Mouse (Mus musculus): ENCODE results near the gene Sertad3. TPM values are rescaled to one million over a fixed set of nuclear protein-coding genes. Genes with fewer than 3 reads are reported as not detected.
A peak's percentile ranks its signal among the peaks of the same experiment; 100 is the strongest.

Sertad3 gene
- polyA plus RNA-seq, 1 experiment from 2014 or later = 20.3 TPM

DNA sequence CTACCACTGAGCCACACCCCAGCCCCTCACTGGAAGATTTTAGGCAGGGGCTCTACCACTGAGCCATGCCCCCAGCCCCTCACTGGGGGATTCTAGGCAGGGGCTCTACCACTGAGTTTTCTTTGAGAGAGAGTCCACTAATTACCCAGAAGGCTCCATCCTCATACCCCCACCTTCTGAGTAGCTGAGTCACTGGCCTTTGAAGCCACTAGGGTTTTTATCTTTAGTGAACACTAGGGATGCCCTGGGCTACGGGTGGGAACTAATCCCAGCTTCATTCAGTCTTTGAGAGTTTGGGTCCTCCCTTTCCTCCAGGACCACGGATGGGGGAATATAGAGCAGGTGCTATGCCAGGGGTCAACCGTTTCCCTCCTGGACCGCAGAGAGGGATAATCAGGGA, 15.0 kb upstream of the Sertad3 start:
- no peak overlapping the region for H3K27ac ChIP-seq (ENCODE audit: low read depth, low read length)
- H3K4me2 ChIP-seq = no peak overlapping the region
- H3K4me1 ChIP-seq (ENCODE audit: control insufficient read depth, insufficient read depth, low read length) = no peaks in the 10 kb centered on the region
- no peaks in the 10 kb centered on the region for H3K36me3 ChIP-seq (ENCODE audit: control insufficient read depth, insufficient read depth, low read length)
- H3K9me3 ChIP-seq (ENCODE audit: control insufficient read depth, low read length) = no peaks in the 10 kb centered on the region
- no peak overlapping the region for H3K4me3 ChIP-seq (ENCODE audit: low read depth, low read length)
- no peaks in the 10 kb centered on the region for H3K27me3 ChIP-seq (ENCODE audit: control insufficient read depth, insufficient read depth, low read length)
- no peak for ATAC-seq (ENCODE audit: low FRiP score)
- DNase-seq (ENCODE audit: low spot score, missing footprints) = no peak
- no peak overlapping the region for H3K9ac ChIP-seq (ENCODE audit: low read length)
- 88% methylated on average over 4 of the region's 4 CpGs for WGBS

GRCm38 (mm10) chr7:27459640-27460039, 13.9 kb upstream of the Sertad3 start:
- ATAC-seq (ENCODE audit: low FRiP score) (no peak), DNase-seq (ENCODE audit: low spot score, missing footprints) (no peak)
- 88% methylated on average over 5 of the region's 5 CpGs for WGBS
- H3K4me3 ChIP-seq (ENCODE audit: low read depth, low read length) = no peak overlapping the region
- H3K9ac ChIP-seq (ENCODE audit: low read length) = no peak overlapping the region
- no peaks in the 10 kb centered on the region for H3K36me3 ChIP-seq (ENCODE audit: control insufficient read depth, insufficient read depth, low read length)
- no peak overlapping the region for H3K27ac ChIP-seq (ENCODE audit: low read depth, low read length)
- H3K4me1 ChIP-seq (ENCODE audit: control insufficient read depth, insufficient read depth, low read length) = no peaks in the 10 kb centered on the region
- no peaks in the 10 kb centered on the region for H3K27me3 ChIP-seq (ENCODE audit: control insufficient read depth, insufficient read depth, low read length)
- no peaks in the 10 kb centered on the region for H3K9me3 ChIP-seq (ENCODE audit: control insufficient read depth, low read length)
- H3K4me2 ChIP-seq = no peak overlapping the region

- 86% methylated on average over 6 of the region's 6 CpGs for WGBS
These were observed 13.1 kb upstream of the Sertad3 start for GRCm38 (mm10) chr7:27460477-27460876.

GRCm38 (mm10) chr7:27467648-27468047, 5.9 kb upstream of the Sertad3 start:
- WGBS = 58% methylated on average over 4 of the region's 4 CpGs
- Histone ChIP-seq H3K9ac (ENCODE audit: low read length) (no peak overlapping the region), H3K27me3 (ENCODE audit: control insufficient read depth, insufficient read depth, low read length) (no peaks in the 10 kb centered on the region), H3K4me2 (no peak overlapping the region), H3K27ac (ENCODE audit: low read depth, low read length) (no peak overlapping the region), H3K4me3 (ENCODE audit: low read depth, low read length) (no peak overlapping the region), H3K36me3 (ENCODE audit: control insufficient read depth, insufficient read depth, low read length) (no peaks in the 10 kb centered on the region), H3K4me1 (ENCODE audit: control insufficient read depth, insufficient read depth, low read length) (peaks cover 2% of the 10 kb centered on the region; the same call in 1 of the 2 replicates), H3K9me3 (ENCODE audit: control insufficient read depth, low read length) (no peaks in the 10 kb centered on the region)
- DNase-seq (ENCODE audit: low spot score, missing footprints) (peak; percentile 28), ATAC-seq (ENCODE audit: low FRiP score) (no peak)

More at GRCm38 (mm10) chr7:27460477-27460876, 13.1 kb upstream of the Sertad3 start:
- Histone ChIP-seq H3K9ac (ENCODE audit: low read length) (no peak overlapping the region), H3K4me2 (no peak overlapping the region), H3K4me3 (ENCODE audit: low read depth, low read length) (no peak overlapping the region), H3K9me3 (ENCODE audit: control insufficient read depth, low read length) (no peaks in the 10 kb centered on the region), H3K27me3 (ENCODE audit: control insufficient read depth, insufficient read depth, low read length) (no peaks in the 10 kb centered on the region), H3K4me1 (ENCODE audit: control insufficient read depth, insufficient read depth, low read length) (no peaks in the 10 kb centered on the region), H3K36me3 (ENCODE audit: control insufficient read depth, insufficient read depth, low read length) (no peaks in the 10 kb centered on the region), H3K27ac (ENCODE audit: low read depth, low read length) (no peak overlapping the region)
- DNase-seq (ENCODE audit: low spot score, missing footprints) (peak; percentile 17), ATAC-seq (ENCODE audit: low FRiP score) (no peak)

GRCm38 (mm10) chr7:27471390-27472120, 2.0 kb upstream of the Sertad3 start:
- H3K27me3 ChIP-seq (ENCODE audit: control insufficient read depth, insufficient read depth, low read length) = no peaks in the 10 kb centered on the region
- peaks cover 4% of the 10 kb centered on the region; the same call in 1 of the 2 replicates for H3K36me3 ChIP-seq (ENCODE audit: control insufficient read depth, insufficient read depth, low read length)
- DNase-seq (ENCODE audit: low spot score, missing footprints) = peak; percentile 47
- ATAC-seq (ENCODE audit: low FRiP score) = no peak
- 90% methylated on average over 11 of the region's 11 CpGs for WGBS
- H3K9me3 ChIP-seq (ENCODE audit: control insufficient read depth, low read length) = no peaks in the 10 kb centered on the region
- no peak overlapping the region for H3K4me2 ChIP-seq
- H3K4me3 ChIP-seq (ENCODE audit: low read depth, low read length) = no peak overlapping the region
- no peak overlapping the region for H3K9ac ChIP-seq (ENCODE audit: low read length)
- no peak overlapping the region for H3K27ac ChIP-seq (ENCODE audit: low read depth, low read length)
- peaks cover 6% of the 10 kb centered on the region; the same call in 1 of the 2 replicates for H3K4me1 ChIP-seq (ENCODE audit: control insufficient read depth, insufficient read depth, low read length)

DNA sequence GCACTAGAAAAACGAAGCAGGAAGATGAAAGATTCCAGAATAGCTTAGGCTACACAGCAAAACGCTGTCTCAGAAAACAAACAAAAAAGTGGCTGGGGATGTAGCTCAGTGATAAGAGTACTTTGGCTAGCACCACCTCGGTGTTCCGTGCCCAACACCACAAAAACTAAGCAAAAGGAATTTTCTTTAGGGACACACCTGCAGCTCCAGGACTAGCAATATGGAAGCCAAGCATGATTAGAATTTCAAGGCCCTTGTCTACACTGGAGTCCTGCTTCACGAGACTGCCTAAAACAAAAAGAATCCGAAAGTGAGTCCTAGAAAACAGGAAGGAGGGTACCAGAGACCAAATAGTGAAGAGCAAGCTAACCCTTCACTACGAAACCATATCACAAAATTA, 972 bp upstream of the Sertad3 start:
- H3K27ac ChIP-seq (ENCODE audit: low read depth, low read length) = no peak overlapping the region
- H3K4me1 ChIP-seq (ENCODE audit: control insufficient read depth, insufficient read depth, low read length) = peaks cover 6% of the 10 kb centered on the region; the same call in 1 of the 2 replicates
- ATAC-seq (ENCODE audit: low FRiP score) (no peak), DNase-seq (ENCODE audit: low spot score, missing footprints) (peak; percentile 89)
- 43% methylated on average over 7 of the region's 7 CpGs for WGBS
- no peaks in the 10 kb centered on the region for H3K27me3 ChIP-seq (ENCODE audit: control insufficient read depth, insufficient read depth, low read length)
- H3K9me3 ChIP-seq (ENCODE audit: control insufficient read depth, low read length) = no peaks in the 10 kb centered on the region
- 0 out of 2 replicates have a peak overlapping the region, but pooled peaks have one; percentile 4 for H3K9ac ChIP-seq (ENCODE audit: low read length)
- peak overlapping the region; percentile 55; the same call in 1 of the 2 replicates for H3K4me3 ChIP-seq (ENCODE audit: low read depth, low read length)
- peak overlapping the region; percentile 63; the same call in 1 of the 2 replicates for H3K4me2 ChIP-seq
- H3K36me3 ChIP-seq (ENCODE audit: control insufficient read depth, insufficient read depth, low read length) = peaks cover 5% of the 10 kb centered on the region; the same call in 1 of the 2 replicates

DNA sequence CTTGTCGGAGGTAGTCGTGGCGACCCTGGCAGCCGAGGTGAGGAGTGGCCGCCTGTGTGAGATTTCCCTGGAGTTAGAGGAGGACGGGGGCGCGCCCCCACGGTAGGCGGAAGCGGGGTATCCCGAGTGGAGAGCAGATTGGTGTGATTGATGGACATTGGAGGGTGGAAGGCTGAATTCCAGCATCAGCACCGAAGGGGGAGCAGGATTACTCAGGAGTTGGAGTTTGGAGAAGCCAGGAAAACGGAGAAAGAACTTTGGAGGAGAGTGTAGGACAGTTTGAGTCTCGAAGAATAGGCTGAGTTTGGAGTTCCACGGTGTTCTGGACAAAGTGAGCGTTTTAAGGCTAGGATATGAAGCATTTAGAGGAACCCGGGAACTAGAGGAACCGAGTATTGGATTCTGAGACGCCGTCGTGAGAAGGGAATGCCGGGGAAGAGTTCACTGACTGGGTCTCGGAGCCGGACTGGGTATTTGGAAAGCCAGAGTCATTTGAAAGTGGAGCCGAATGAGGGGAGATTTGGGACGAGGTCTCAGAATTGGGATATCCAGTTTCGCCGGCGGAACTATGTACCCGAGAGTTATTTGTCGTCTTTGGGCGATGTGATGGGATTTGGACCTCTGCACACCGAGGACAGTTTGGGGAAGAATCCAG, 394 bp downstream of the Sertad3 start:
- WGBS = 0% methylated on average over 34 of the region's 34 CpGs
- Histone ChIP-seq H3K27me3 (ENCODE audit: control insufficient read depth, insufficient read depth, low read length) (no peaks in the 10 kb centered on the region), H3K9me3 (ENCODE audit: control insufficient read depth, low read length) (no peaks in the 10 kb centered on the region), H3K4me3 (ENCODE audit: low read depth, low read length) (peak overlapping the region; percentile 55), H3K9ac (ENCODE audit: low read length) (peak overlapping the region; percentile 60), H3K36me3 (ENCODE audit: control insufficient read depth, insufficient read depth, low read length) (peaks cover 5% of the 10 kb centered on the region; the same call in 1 of the 2 replicates), H3K4me2 (peak overlapping the region; percentile 63), H3K4me1 (ENCODE audit: control insufficient read depth, insufficient read depth, low read length) (peaks cover 6% of the 10 kb centered on the region; the same call in 1 of the 2 replicates), H3K27ac (ENCODE audit: low read depth, low read length) (peak overlapping the region; percentile 76)
- DNase-seq (ENCODE audit: low spot score, missing footprints) = peak; percentile 97
- no peak for ATAC-seq (ENCODE audit: low FRiP score)

DNA sequence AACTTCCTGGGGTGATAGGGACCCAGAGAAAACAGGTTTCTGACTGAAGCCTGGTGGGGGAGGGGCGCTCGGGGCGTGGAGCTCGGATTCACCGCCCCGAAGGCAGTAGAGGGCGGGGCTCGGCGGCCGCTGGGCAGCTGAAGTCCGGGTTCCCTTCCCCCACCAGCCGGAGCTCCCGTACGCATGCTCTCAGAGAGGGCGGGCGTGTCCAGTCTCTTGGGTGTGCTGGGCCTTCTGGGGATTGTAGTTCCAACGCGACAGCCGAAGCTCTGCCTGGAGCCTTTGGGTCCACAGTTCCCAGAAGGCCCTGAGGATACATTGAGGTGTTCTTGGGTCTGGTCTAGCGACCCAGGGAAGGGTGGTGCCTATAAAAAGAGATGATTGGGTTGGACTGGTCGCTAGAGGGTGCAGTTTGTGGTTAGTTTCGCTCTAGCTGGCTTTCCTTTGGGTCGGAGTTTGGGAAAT, 954 bp downstream of the Sertad3 start:
- Histone ChIP-seq H3K36me3 (ENCODE audit: control insufficient read depth, insufficient read depth, low read length) (peaks cover 5% of the 10 kb centered on the region; the same call in 1 of the 2 replicates), H3K27ac (ENCODE audit: low read depth, low read length) (peak overlapping the region; percentile 76; the same call in 1 of the 2 replicates), H3K9ac (ENCODE audit: low read length) (peak overlapping the region; percentile 60), H3K4me3 (ENCODE audit: low read depth, low read length) (peak overlapping the region; percentile 55), H3K4me1 (ENCODE audit: control insufficient read depth, insufficient read depth, low read length) (peaks cover 6% of the 10 kb centered on the region; the same call in 1 of the 2 replicates), H3K9me3 (ENCODE audit: control insufficient read depth, low read length) (no peaks in the 10 kb centered on the region), H3K4me2 (peak overlapping the region; percentile 63), H3K27me3 (ENCODE audit: control insufficient read depth, insufficient read depth, low read length) (no peaks in the 10 kb centered on the region)
- ATAC-seq (ENCODE audit: low FRiP score) = peak; percentile 89
- peak; percentile 99 for DNase-seq (ENCODE audit: low spot score, missing footprints)
- WGBS = 0% methylated on average over 23 of the region's 23 CpGs

- 96% methylated on average over 2 of the region's 2 CpGs for WGBS
- no peak overlapping the region for H3K4me3 ChIP-seq (ENCODE audit: low read depth, low read length)
These were observed 2.0 kb downstream of the Sertad3 start for GRCm38 (mm10) chr7:27475596-27475995.

More at GRCm38 (mm10) chr7:27475596-27475995, 2.0 kb downstream of the Sertad3 start:
- H3K27ac ChIP-seq (ENCODE audit: low read depth, low read length) = no peak overlapping the region
- peaks cover 5% of the 10 kb centered on the region; the same call in 1 of the 2 replicates for H3K36me3 ChIP-seq (ENCODE audit: control insufficient read depth, insufficient read depth, low read length)
- ATAC-seq (ENCODE audit: low FRiP score) (no peak), DNase-seq (ENCODE audit: low spot score, missing footprints) (peak; percentile 74)
- H3K27me3 ChIP-seq (ENCODE audit: control insufficient read depth, insufficient read depth, low read length) = no peaks in the 10 kb centered on the region
- H3K9ac ChIP-seq (ENCODE audit: low read length) = no peak overlapping the region
- peaks cover 6% of the 10 kb centered on the region; the same call in 1 of the 2 replicates for H3K4me1 ChIP-seq (ENCODE audit: control insufficient read depth, insufficient read depth, low read length)
- no peak overlapping the region for H3K4me2 ChIP-seq
- no peaks in the 10 kb centered on the region for H3K9me3 ChIP-seq (ENCODE audit: control insufficient read depth, low read length)

Measured in midbrain, embryonic 11.5 days (tissue).